Mouse (Mus musculus) thymus, adult 2 months (tissue): Measurements from ENCODE around the gene Spp2.

Experiments used
- CTCF ChIP-seq: fragments of 200-500 bp; IDR thresholded peaks from 2 replicates; pipeline ENCODE4 v1.5.1; 2012; ENCODE audit warnings: mild to moderate bottlenecking, control low read depth, low read length, moderate library complexity, borderline replicate concordance; ENCODE audit not compliant: control insufficient read depth, poor library complexity, insufficient read depth; ENCODE audit errors: extremely low read depth
- POLR2A ChIP-seq: fragments of 200-500 bp; IDR thresholded peaks from 2 replicates; pipeline ENCODE4 v1.6.1; 2012; ENCODE audit warnings: mild to moderate bottlenecking, low read length, control low read depth, moderate library complexity; ENCODE audit not compliant: control insufficient read depth, poor library complexity, insufficient read depth; ENCODE audit errors: extremely low read depth

DNA sequence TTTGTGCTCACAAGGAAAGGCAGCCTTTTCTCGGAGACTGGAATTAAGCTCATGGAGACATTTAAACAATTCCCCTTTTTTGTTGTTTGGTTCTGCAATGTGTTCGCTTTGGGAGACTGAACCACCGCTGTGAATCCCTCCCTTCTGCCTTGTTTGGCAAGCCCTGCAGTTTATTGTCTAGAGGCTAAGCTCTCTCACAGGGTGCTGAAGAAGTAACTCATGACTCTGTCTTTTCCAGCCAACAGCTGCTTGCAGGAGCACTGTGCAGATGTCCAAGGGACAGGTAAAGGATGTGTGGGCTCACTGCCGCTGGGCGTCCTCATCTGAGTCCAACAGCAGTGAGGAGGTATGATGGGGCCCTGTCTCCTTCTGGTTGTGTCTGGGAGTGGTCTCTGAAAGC is 5.3 kb downstream of the Spp2 start:
- no peak for TF ChIP-seq CTCF
- TF ChIP-seq POLR2A: no peak
